Mouse (Mus musculus): ENCODE results near the gene Prpf31.
A peak's percentile ranks its signal among the peaks of the same experiment; 100 is the strongest.

Prpf31 gene

DNA sequence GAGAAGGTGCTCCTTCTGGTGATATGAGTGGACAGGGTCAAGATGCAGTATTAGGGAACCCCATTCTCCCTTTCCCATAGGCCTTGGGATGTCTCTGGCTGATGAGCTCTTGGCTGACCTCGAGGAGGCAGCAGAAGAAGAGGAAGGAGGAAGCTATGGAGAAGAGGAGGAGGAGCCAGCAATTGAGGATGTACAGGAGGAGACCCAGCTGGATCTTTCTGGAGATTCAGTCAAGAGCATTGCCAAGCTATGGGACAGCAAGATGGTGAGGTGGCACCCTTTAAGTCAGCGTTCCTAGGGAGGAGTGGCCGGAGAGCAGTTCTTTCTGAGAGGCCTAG, 662 bp downstream of the Prpf31 start:
- DNase-seq, result no peak

DNA sequence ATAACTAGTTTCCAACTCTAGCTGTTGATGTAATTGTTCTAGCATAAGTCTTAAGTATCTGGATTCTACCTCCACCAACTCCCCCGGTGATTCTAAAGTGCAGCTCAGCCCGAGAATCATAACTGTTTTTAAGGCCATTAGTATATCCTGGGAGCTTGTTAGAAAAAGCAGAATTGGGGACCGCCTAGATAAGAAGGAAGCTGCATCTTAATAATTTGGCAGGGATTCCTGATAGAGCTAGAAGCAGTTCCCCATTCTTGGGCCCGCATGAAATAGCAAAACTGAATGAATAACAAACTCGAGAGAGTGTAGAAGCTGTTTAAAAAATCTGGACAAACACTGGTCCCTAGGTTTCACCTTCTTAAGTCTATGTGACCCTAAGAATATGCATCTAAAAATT, 13.6 kb downstream of the Prpf31 start:
- DNase-seq, result no peak

DNA sequence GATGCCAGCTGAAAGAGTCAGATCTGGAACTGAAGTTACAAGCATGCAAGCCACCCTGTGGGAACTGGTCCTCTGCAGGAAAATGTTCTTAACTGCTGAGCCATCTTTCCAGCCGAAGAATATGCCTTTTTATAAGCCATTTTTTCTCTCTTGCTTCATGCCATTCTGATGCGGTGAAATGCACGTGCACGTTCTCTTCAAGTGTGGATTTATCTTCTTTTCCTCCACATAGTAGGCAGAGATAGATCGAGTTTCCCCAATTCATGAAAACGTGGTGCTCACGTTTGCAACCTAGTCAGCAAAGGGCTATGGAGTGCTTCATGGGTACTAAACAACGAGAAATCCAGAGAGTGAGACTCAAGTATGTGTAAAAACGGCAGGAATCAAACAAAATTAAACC, 14.1 kb downstream of the Prpf31 start:
- DNase-seq, result no peak

DNA sequence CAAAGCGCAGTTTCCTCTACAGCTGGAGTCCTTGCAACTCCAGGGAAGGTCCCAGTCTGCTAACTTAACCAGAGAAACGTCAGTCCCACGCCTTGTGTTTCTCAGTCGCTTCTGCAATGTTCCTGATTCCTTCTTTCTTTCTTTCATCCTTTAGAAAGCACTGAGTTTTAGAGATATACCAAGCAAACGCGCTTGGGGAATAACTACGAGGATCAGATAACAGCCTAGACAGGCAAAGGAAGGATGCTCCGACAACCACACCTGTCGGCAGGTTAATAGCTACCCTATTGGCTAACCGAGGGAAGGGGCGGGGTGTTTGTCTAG, 14.5 kb downstream of the Prpf31 start:
- DNase-seq, result no peak

DNA sequence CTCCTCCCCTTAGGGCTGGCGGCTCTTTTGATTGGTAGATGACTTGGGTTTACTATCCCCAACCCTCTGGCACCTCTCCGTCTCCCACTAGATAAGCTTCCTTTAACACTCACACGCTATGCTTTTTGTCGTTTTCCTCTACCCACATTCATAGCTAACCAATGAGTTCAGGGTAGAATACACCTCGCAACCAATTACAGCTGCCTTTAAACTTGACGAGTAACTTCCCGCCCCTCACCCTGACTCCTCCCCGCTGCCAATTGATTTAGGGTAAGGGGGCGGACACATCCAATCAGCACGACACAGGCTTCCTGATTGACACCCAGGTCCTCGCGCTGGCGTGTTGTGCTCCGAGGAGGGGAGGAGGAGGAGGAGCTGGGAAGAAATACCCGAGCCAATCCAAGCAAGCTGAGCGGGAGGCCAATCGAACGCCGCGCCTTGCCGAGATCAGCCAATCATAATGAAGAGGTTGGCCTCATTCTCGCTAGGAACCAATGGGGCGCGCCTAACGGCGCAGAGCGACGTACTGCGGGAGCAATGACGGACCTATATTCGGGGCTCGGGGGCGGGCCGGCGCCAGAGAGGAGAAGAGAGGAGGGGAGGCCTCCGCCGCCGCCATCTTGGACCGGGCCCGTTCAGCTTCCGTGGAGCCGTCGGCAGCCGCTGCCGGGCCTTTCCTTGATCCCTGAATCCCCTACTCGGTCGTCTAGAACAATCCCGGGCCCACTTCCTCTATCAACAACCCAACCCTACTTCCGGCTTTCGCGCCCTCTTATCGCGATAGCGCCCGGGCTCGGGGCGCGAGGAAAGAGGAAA, 15.1 kb downstream of the Prpf31 start, which contains the start of gene Cnot3:
Gene Cnot3 (plus strand): TSS at position 597 of the 816 bp plus-strand sequence.
- peak; percentile 99 for DNase-seq

DNA sequence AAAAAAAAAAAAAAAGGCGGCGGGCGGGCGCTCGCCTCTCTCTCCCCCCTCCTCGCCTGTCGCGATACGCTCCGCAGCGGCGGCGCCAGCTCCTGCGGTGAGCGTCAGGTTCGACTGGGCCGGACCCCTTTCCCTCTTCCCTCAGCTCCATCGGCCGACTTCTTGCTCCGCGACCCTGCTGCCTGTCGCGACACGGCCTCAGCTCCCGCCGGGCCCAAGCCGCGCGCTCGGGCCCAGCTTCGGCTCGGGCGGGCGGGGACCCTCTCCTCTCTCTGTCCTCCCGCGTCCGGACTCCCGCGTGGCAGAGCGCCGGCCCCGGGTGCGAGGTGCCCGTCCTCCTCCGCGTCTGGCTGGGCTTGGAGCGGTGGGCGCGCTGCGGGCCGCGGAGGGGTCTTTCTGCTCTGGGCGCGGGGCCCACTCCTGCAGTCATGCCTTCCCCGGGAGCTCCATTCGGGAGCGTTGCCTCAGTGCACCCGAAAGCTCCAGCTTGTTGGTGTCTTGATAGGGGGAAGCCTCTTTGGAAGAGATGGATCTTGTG, 15.8 kb downstream of the Prpf31 start:
- no peak for DNase-seq

DNA sequence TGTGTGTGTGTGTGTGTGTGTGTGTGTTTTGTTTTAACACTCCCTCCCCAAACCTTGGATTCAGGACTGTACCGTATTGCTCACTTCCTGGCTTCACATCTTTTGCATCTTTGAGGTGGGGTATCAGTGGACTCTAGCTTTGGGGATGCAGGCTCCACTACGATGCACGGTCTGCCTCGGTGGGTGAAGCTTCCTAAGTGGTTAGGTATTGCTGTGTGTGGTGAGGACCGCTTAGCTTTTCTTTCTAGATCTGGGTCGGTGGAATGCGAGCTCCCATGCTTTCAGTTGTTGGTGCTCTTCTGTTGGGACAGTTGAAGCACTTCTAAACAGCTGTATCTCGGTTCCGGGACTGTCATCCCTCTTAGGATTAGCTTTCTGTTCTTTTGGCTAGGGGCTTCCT, 16.4 kb downstream of the Prpf31 start:
- DNase-seq, result no peak

DNA sequence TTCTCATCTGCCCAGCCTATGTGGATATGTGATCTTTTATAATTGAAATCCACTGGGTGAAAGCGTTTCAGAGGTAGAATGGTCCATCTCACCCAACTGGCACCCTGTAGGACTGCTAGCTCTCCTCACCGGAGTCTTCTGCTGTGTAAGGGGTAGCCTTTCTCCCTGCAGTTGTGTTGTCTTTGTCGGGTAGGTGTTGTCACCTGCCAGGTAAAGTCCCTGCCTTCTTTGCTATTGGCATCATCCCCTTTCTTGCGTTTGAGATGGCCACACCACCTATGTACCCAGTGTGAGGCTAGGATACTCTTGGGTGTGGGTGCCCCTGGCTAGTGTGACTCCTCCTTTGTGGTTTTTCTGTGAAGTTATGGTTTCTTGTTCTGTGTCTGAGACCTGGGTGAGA, 16.9 kb downstream of the Prpf31 start:
- no peak for DNase-seq

DNA sequence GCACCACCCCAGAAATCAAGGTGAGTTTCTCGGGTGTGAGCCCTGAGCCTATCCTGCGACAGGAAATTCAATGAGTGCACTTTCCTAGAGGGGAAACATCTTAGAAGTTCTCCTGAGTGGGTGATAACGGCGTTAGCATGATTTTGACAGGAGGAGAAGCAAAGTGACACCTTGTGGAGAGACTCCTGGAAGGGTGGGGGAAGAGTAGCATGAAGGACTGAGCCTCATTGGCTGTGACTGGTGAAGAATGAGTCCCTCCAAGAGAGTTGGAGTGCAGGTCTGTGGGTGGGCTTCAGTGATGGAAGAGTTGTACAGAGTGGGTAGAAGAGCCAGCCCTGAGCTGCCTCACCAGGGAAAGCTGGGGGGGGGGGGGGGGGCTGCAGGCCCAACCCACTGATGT, 27.2 kb downstream of the Prpf31 start:
- no peak for DNase-seq

DNA sequence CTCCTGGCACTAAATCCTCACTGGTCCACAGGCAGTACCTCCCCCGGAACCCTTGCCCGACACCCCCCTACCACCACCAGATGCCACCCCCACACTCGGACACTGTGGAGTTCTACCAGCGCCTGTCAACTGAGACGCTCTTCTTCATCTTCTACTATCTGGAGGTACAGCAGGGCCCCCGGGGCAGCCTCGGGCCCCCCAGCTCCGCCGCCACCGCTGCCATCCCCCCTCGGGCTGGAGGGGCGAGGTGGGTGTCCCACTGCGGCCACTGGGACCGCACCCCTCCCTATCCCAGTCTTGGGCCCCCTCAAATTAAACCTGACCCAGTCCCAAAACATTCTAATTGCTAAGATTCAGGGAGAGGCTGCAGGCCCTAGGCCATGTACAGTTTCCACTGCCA, 28.8 kb downstream of the Prpf31 start:
- DNase-seq, result no peak

DNA sequence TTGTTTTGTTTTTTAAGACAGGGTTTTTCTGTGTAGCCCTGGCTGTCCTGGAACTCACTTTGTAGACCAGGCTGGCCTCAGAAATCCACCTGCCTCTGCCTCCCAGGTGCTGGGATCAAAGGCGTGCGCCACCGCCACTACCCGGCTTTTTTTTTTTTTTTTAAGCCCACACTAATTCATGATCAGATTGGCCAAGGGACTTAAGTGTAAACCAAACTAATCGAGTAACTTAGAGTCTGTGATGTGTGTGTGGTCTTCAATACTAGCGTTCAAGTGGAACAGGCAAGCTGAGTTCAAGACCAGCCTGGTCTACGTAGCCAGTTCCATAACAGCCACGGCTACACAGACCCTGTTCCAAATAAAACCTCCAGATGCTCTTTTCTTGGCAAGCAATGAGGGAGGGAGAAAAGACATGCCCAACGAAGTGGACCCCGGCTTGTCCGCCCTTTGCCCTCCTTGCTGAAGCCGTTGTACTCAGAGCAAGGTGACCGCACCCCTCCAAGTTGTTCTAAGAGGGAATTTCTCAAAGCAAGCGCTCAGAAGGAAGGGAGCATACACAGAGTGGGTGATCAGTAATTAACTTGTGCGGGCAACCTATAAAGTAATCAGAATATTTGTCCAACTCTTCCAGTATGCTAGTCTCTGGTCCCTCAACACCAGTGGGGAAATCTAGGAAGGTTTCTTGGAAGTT, 34.9 kb downstream of the Prpf31 start:
- peak; percentile 17 for DNase-seq

DNA sequence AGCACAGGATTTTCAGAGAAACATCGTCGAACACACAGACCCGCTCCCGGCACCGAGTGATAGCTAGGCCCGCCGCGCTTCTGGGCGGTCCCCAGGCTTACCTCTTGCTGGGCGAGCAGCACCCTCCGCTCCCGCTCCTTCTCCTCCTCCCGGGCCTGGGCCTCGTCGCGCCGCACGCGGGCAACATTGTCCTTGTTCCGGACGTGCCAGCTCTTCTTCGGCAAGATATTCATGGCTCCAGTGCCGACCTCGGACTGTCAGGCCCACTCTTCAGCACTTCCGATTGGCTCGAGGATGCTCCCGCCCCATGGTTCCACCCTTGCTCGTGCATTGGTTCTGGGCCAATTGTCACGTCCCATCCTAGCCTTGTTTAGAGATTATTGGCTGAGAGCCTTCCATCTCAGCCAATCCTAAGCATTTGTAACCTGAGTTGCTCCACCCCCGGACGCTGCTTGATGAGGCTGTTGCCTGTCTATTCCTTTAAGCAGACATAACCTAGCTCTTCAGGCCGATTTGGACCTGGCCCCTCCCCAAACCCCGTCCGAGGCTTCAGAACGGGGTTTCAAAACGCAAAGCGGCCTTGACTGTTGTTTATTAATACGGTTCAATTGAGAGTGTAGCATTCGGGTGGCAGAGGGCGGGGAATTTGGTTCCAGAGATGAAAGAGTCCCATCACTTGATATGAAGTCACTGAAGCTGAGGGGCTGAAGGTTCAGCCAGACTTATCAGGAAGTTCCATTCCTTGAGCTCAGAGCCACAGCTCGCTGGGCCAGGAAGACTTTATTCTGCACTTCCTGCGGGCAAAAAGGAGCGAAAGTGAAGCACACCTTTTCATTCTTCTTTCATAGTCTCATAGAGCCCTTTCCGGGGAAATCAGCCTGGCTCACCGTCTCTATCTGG, 35.7 kb downstream of the Prpf31 start, which contains the start of gene Leng1:
Gene Leng1 (minus strand): TSS at position 626 of the 900 bp plus-strand sequence.
- peak; percentile 99 for DNase-seq

DNA sequence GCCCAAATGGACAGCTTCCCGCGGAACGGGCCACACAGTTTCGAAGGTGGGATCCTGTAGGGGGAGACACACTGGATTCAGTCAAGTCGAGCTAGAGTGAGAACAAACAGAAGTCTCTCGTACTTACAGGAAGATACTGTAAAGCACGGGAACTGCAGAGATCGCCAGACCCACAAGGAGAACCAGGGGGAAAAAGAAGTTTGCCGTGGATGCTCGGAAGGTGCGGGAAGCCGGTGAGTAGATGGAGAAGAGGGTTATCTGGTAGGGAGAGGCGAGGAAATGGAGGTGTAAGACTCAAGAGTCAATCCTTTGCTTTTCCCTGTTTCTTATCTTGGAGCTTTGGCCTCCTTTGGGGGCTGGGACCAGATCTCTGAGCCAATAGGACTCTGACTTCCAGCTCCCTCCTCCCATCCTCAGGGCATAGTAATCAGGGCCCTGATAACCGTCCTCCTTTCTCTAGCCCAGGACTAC, 37.2 kb downstream of the Prpf31 start:
- DNase-seq, result peak; percentile 28

DNA sequence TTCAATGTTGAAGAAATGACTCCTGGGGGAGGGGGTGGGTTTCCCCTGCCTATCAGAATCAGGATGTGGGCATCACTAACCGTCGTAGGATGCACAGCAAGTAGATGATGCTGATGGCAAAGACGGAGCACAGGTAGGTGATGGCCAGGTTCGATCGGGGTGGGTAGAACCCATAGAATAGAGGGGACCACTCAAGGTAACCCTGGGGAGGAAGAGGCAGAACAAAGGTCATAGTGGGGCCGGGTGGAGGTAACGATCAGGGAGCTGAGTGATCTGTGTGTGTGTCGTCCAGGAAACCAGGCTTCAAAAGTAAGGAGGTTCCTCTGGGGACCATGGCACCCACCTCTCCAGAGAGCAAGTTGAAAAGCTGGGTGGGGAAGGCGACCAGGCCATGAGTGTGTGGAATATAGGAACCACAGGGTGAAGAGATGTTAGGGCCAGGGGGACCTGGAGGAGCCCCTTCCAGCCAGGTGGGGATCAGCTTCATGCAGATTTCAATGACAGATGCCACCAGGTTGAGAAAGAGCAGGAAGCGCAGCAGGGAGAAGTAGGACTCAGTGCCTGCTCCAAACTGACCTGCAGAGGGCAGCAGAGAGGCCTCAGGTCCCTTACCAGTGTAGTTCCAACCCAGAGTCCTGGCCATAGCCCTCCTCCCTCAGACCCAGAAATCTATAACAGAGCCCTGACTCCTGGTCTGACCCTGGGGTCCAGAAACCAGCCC, 44.9 kb downstream of the Prpf31 start:
- peak; percentile 93 for DNase-seq

DNA sequence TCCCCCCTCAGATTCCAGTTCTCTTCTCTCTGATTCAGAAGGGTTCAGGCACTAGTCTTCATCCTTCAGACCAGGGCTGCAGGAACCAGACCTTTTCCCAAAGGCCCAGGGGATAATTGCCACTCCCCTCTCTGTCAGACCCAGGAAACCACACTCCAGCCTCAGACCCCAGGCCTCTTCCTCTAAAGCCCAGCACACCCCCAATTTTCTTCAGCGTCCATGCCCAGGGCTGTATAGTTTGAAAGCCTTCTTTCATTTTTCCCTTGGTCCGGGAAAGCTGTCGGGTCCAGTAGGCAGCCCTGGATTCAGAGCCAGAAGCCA, 45.4 kb downstream of the Prpf31 start:
- no peak for DNase-seq

DNA sequence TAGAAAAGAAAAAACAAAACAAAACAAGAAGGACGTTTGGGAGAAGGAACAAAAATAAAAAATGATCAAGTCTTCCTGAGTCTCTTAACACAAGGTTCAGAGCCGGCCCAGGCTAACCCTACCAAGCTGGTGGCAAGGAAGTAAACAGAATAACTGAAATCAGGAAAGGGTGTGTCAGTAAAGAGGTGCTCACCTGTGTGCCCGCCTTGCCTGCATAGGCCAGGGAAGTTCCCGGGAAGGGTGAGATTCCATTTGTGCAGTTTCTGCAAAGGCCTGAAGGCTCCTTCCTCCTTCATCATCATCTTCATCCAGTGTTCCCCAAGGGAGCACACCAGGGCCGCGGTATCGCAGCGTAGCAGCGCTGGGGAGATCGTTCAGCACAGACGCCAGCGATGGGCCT, 46.6 kb downstream of the Prpf31 start:
- no peak for DNase-seq

DNA sequence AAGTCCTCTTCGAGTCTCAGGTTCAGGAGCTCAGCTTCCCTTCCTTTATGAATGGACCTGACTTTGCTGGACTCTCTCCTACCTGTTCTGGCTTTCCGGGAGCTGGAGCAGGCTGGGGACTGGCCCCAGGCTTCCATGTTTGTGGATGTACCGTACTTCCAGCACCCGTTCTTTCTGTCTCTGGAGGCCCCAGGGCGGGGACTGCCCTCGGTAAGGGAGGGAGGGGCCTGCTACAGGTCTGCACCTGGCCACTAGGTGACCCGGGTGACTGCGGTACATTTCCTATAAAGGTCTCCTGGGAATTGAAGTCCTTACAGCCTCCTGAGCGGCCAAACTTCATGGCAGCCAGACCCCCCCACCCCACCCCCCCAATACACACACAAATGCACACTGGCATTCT, 47.6 kb downstream of the Prpf31 start, which contains the start of gene Tmc4:
Gene Tmc4 (minus strand): TSS at position 212 of the 400 bp plus-strand sequence.
- DNase-seq, result peak; percentile 80

DNA sequence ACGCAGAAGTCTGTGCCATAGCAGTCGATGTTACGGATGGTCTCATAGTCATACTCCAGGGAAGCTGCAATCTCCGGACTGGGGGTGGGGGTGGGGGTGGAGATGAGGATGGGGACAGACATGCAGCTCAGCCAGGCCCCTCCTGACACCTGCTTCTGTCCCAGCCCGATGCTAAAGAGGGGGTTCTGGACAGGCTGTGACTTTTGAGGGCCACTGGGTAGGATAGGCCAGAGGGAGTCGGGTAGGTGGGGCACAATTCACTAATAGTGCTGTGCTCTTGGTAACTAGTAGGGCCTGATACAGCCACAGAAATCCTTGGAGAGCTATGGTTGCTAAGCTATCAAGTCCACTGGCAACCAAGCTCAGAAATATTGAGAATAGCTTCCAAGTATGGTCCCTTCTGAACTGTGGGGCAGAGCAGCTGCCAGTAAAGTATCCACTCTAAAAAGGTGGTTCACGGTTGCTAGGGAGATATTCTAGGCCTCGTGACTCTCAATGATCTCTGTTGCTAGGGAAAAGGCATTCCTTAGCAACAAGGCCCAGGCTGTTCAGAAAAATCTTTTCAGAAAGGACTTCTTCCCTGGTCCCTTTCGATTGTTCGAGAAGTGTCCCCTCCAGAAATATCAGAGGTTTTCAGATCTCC, 54.2 kb downstream of the Prpf31 start:
- no peak for DNase-seq

DNA sequence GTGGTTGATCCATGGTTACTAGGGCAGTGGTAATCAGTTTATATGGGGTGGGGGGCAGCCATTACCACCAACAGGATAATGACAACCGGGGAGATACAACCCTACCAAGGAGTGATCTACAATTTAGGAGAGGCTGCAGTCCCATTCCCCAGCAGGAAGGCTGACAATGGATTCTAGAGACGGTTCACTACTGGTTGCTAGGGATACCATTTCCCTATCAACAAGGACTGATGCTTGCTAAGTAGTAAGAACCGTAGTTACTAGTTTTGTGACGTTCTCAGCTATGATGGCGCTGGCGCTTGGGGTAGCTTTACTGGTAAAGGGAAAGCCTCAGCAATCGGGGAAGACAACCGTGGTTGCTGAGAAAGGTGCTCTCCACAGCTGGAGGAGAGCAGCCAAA, 54.9 kb downstream of the Prpf31 start:
- no peak for DNase-seq

DNA sequence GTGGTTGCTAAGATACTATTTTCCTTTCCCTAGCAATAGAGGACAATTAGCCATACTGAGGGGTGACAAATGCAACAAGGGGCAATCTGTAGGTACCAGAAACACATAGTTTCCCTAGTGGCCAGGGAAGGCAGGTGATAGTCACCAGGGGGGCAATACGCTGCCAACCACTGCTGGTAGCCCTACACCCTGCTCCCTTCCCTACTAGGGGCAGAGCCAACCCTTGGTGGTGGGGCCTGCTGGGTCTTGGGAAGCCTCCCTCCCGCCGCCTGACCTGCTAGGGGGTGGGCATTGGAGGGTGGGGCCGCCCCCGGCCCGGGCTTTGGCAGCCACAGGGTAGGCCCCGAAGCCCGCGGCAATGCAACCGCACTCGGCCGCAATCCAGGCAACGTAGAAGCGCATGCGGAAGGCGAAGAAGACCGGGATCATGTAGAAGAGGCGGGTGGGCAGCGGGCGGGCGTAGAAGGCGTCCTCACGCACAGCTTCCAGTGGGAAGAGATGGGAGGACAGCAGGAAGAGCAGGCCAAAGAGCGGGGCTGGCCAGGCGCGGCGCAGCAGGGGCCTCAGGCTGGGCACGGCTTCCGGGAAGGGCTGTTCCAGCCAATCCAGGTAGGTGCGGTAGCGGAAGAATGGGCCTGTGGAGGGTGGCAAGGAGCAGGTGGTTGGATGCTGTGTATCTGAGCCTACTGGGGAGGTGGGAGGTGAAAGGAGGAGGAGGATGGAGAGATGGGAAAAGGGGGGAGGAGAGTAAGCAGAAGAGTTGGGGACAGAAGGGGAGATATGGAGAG, 55.8 kb downstream of the Prpf31 start:
- no peak for DNase-seq

DNA sequence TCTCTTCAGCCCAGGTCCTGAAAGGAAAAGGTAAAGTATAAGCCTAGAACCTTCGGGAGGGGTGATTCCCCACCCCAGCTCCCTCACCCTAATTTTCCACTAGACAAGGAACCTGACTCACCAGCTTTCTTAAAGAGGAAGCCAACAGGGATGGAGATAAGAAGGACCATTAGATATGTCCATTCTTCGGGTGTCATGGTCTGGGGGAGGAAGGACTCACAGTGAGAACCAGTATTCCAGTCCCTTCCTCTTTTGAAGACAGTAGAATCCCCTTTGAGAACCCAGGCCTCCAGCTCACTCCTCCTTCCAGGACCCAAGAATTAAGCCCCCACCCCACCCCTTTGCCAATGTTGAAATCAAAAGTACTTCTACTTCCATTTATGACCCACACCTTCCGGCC, 62.1 kb downstream of the Prpf31 start:
- no peak for DNase-seq

All from lung, postnatal 36 days (tissue).